Mouse (Mus musculus) MEL (cell line): ENCODE data around the gene Sox5. TPM values are rescaled to one million over a fixed set of nuclear protein-coding genes. Genes with fewer than 3 reads are reported as not detected.

Source experiments
- DNase-seq: peaks from one replicate; pipeline ENCODE4 v3.0.0; 2011; ENCODE audit warnings: low read depth, low spot score
- H3K27ac ChIP-seq: 2 replicates; pipeline ENCODE4 v1.5.1; 2012; ENCODE audit warnings: low read depth, mild to moderate bottlenecking, control low read depth, low read length, moderate library complexity; ENCODE audit not compliant: control insufficient read depth
- H3K27me3 ChIP-seq, 2 experiments: fragments of 150-350 bp in 1 of 2; sonication (generic) in 1 of 2; 2 replicates each; pipeline ENCODE4 v1.6.1; 2012; ENCODE audit warnings: low read length in 2 of 2, mild to moderate bottlenecking in 2 of 2, improper control_type of control experiment in 1 of 2, moderate library complexity in 1 of 2; ENCODE audit not compliant: insufficient read depth in 2 of 2, control insufficient read depth in 1 of 2
- H3K36me3 ChIP-seq, 2 experiments: 2 replicates each; pipeline ENCODE4 v1.6.1; 2012 to 2014; ENCODE audit warnings: low read length in 2 of 2, improper control_type of control experiment in 1 of 2, inconsistent platforms in 1 of 2, mild to moderate bottlenecking in 1 of 2; ENCODE audit not compliant: insufficient read depth in 2 of 2, control insufficient read depth in 1 of 2
- H3K4me1 ChIP-seq, 2 experiments: fragments of 150-350 bp in 1 of 2; sonication (generic) in 1 of 2; 2 replicates each; pipeline ENCODE4 v1.6.1; 2012; ENCODE audit warnings: low read length in 2 of 2, improper control_type of control experiment in 1 of 2, mild to moderate bottlenecking in 1 of 2; ENCODE audit not compliant: insufficient read depth in 2 of 2, control insufficient read depth in 1 of 2
- H3K4me3 ChIP-seq, 2 experiments: fragments of 150-350 bp in 1 of 2; sonication (generic) in 1 of 2; 2 replicates each; pipeline ENCODE4 v1.5.1; 2012; ENCODE audit warnings: low read depth in 2 of 2, low read length in 2 of 2, mild to moderate bottlenecking in 2 of 2, moderate library complexity in 2 of 2, control low read depth in 1 of 2, improper control_type of control experiment in 1 of 2; ENCODE audit not compliant: control insufficient read depth in 1 of 2, insufficient read depth in 1 of 2
- H3K79me2 ChIP-seq: 2 replicates; pipeline ENCODE4 v1.6.1; 2012; ENCODE audit warnings: mild to moderate bottlenecking, low read length, moderate library complexity; ENCODE audit not compliant: control insufficient read depth, poor library complexity, insufficient read depth
- H3K9ac ChIP-seq: 2 replicates; pipeline ENCODE4 v1.6.1; 2012; ENCODE audit warnings: low read depth, mild to moderate bottlenecking, control low read depth, low read length, moderate library complexity; ENCODE audit not compliant: control insufficient read depth, poor library complexity, severe bottlenecking
- H3K9me3 ChIP-seq: fragments of 150-350 bp; sonication (generic); replicated peaks from 2 replicates; pipeline ENCODE4 v1.6.1; 2012; ENCODE audit warnings: mild to moderate bottlenecking, low read length, improper control_type of control experiment, moderate library complexity; ENCODE audit not compliant: insufficient read depth
- CHD2 ChIP-seq: IDR thresholded peaks from 2 replicates; pipeline ENCODE4 v1.6.1; 2011; ENCODE audit warnings: low read length, improper control_type of control experiment
- CTCF ChIP-seq, 3 experiments: IDR thresholded peaks in 2 of 3; conservative IDR thresholded peaks in 1 of 3; 2 replicates each; pipeline ENCODE4 v1.5.1; 2011 to 2012; ENCODE audit warnings: low read length in 3 of 3, low read depth in 2 of 3, mild to moderate bottlenecking in 2 of 3, improper control_type of control experiment in 1 of 3, inconsistent platforms in 1 of 3, mixed read lengths in 1 of 3, moderate library complexity in 1 of 3; ENCODE audit not compliant: control insufficient read depth in 1 of 3, insufficient read depth in 1 of 3, poor library complexity in 1 of 3, severe bottlenecking in 1 of 3
- ELF1 ChIP-seq: IDR thresholded peaks from 2 replicates; pipeline ENCODE4 v1.6.1; 2014; ENCODE audit warnings: low read depth, mild to moderate bottlenecking, inconsistent platforms, low read length, improper control_type of control experiment, moderate library complexity
- EP300 ChIP-seq, 2 experiments: IDR thresholded peaks; 2 replicates each; pipeline ENCODE4 v1.6.1; 2011; ENCODE audit warnings: improper control_type of control experiment in 2 of 2, low read length in 2 of 2, low read depth in 1 of 2, mild to moderate bottlenecking in 1 of 2
- ETS1 ChIP-seq: IDR thresholded peaks from 2 replicates; pipeline ENCODE4 v1.6.1; 2012; ENCODE audit warnings: low read depth, mild to moderate bottlenecking, inconsistent platforms, low read length, improper control_type of control experiment, moderate library complexity
- GABPA ChIP-seq: IDR thresholded peaks from 2 replicates; pipeline ENCODE4 v1.6.1; 2012; ENCODE audit warnings: low read depth, mild to moderate bottlenecking, inconsistent platforms, low read length, improper control_type of control experiment, moderate library complexity
- HCFC1 ChIP-seq: IDR thresholded peaks from 2 replicates; pipeline ENCODE4 v1.6.1; 2012; ENCODE audit warnings: low read depth, mild to moderate bottlenecking, inconsistent platforms, low read length, improper control_type of control experiment, moderate library complexity
- JUND ChIP-seq: IDR thresholded peaks from 2 replicates; pipeline ENCODE4 v1.6.1; 2011; ENCODE audit warnings: low read depth, mild to moderate bottlenecking, improper control_type of control experiment, low read length
- MAFK ChIP-seq: IDR thresholded peaks from 2 replicates; pipeline ENCODE4 v1.6.1; 2011; ENCODE audit warnings: low read depth, mild to moderate bottlenecking, low read length, improper control_type of control experiment, borderline replicate concordance
- MAZ ChIP-seq: IDR thresholded peaks from 2 replicates; pipeline ENCODE4 v1.6.1; 2012; ENCODE audit warnings: low read depth, mild to moderate bottlenecking, inconsistent platforms, low read length, improper control_type of control experiment
- MYC ChIP-seq: IDR thresholded peaks from 2 replicates; pipeline ENCODE4 v1.6.1; 2011; ENCODE audit warnings: low read depth, mild to moderate bottlenecking, low read length, improper control_type of control experiment, moderate library complexity
- NELFE ChIP-seq: IDR thresholded peaks from 2 replicates; pipeline ENCODE4 v1.6.1; 2011; ENCODE audit warnings: low read depth, low read length, improper control_type of control experiment
- POLR2A ChIP-seq, 2 experiments: IDR thresholded peaks; 2 replicates each; pipeline ENCODE4 v1.6.1; 2011 to 2012; ENCODE audit warnings: low read length in 2 of 2, mild to moderate bottlenecking in 2 of 2, control low read depth in 1 of 2, improper control_type of control experiment in 1 of 2, low read depth in 1 of 2, moderate library complexity in 1 of 2; ENCODE audit not compliant: control insufficient read depth in 1 of 2, insufficient read depth in 1 of 2, poor library complexity in 1 of 2
- POLR2AphosphoS2 ChIP-seq: IDR thresholded peaks from 2 replicates; pipeline ENCODE4 v1.6.1; 2011; ENCODE audit warnings: low read length, improper control_type of control experiment
- RAD21 ChIP-seq: IDR thresholded peaks from 2 replicates; pipeline ENCODE4 v1.6.1; 2011; ENCODE audit warnings: mild to moderate bottlenecking, low read depth, low read length, improper control_type of control experiment
- RCOR1 ChIP-seq: IDR thresholded peaks from 2 replicates; pipeline ENCODE4 v1.6.1; 2012; ENCODE audit warnings: low read depth, mild to moderate bottlenecking, inconsistent platforms, low read length, improper control_type of control experiment
- SIN3A ChIP-seq: IDR thresholded peaks from 2 replicates; pipeline ENCODE4 v1.6.1; 2012; ENCODE audit warnings: low read length, improper control_type of control experiment, inconsistent platforms
- TBP ChIP-seq: IDR thresholded peaks from 2 replicates; pipeline ENCODE4 v1.8.0; 2011; ENCODE audit warnings: low read depth, low read length, improper control_type of control experiment
- TCF12 ChIP-seq: IDR thresholded peaks from 2 replicates; pipeline ENCODE4 v1.6.1; 2014; ENCODE audit warnings: low read depth, mild to moderate bottlenecking, inconsistent platforms, low read length, improper control_type of control experiment, moderate library complexity
- USF1 ChIP-seq: IDR thresholded peaks from 2 replicates; pipeline ENCODE4 v1.6.1; 2014; ENCODE audit warnings: low read depth, mild to moderate bottlenecking, inconsistent platforms, low read length, improper control_type of control experiment, moderate library complexity
- USF2 ChIP-seq, 2 experiments: IDR thresholded peaks; 2 replicates each; pipeline ENCODE4 v1.6.1; 2011 to 2012; ENCODE audit warnings: improper control_type of control experiment in 2 of 2, low read length in 2 of 2, borderline replicate concordance in 1 of 2, inconsistent platforms in 1 of 2, low read depth in 1 of 2, mild to moderate bottlenecking in 1 of 2; ENCODE audit not compliant: insufficient read depth in 1 of 2
- ZC3H11A ChIP-seq: IDR thresholded peaks from 2 replicates; pipeline ENCODE4 v1.6.1; 2012; ENCODE audit warnings: low read depth, mild to moderate bottlenecking, inconsistent platforms, low read length, improper control_type of control experiment
- ZKSCAN1 ChIP-seq: IDR thresholded peaks from 2 replicates; pipeline ENCODE4 v1.6.1; 2012; ENCODE audit warnings: low read depth, mild to moderate bottlenecking, inconsistent platforms, low read length, improper control_type of control experiment, moderate library complexity
- ZMIZ1 ChIP-seq: IDR thresholded peaks from 2 replicates; pipeline ENCODE4 v1.6.1; 2012; ENCODE audit warnings: low read depth, mild to moderate bottlenecking, inconsistent platforms, low read length, improper control_type of control experiment, moderate library complexity
- ZNF384 ChIP-seq: IDR thresholded peaks from 2 replicates; pipeline ENCODE4 v1.6.1; 2012; ENCODE audit warnings: low read depth, mild to moderate bottlenecking, inconsistent platforms, low read length, improper control_type of control experiment
- polyA plus RNA-seq, 2 experiments: library from polyadenylated mRNA; stranded (reverse) in 1 of 2; unstranded in 1 of 2; fragments of >175 nt in 1 of 2; fragments of >200 nt in 1 of 2; gene quantifications; 2 replicates each; pipeline versions ENCODE4 v1.2.1 to v1.2.4; 2012; ENCODE audit warnings: low replicate concordance in 2 of 2, low read depth in 1 of 2; ENCODE audit not compliant: insufficient read length in 2 of 2, insufficient read depth in 1 of 2, missing spikeins in 1 of 2
- total RNA-seq: library from RNA; depleted of rRNA; stranded (reverse); fragments of 300-350 nt; gene quantifications from 2 replicates; pipeline ENCODE4 v1.2.3, GENCODE M21; 2012

Sox5 gene
- total and polyA plus RNA-seq, 3 experiments: 0.19 to 3.0 TPM; not detected in 1

DNA sequence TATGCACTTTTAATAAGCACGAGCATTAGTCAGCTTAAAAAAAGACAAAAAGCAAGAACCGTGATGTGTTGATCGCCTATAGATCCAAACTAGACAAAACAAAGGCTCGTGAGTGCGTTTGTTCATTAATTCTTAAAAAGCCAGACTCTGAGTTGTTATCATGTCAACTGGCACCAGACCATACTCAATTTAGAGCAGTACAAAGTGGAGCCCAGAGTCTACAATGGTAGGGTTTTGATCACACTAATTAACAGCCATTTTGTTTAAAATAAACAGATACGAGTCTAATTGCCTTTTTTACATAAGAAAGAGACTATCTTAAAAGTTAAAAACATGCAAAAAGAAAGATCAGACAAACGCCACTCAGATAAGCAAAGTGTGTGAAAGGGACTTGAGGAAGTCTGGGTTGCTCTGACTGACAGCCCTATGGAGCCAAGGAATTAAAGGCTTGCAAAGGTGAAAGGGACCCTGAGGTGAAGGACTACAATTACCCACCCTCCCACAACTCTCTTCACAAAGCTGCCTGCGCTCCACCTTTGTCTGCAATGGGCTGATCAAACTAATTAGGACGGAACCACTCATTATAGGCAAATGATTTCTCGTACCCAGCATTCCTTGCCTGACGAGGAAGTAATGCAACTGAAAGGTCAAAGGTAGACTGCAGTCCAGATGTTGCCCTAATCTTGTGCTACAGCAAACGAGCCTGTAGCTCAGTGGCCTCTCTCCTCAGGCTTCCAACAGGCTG, 100.6 kb downstream of the Sox5 start:
- Histone ChIP-seq H3K27me3 (no peaks in the 10 kb centered on the region), H3K36me3 (no peaks in the 10 kb centered on the region), H3K4me3 (no peak overlapping the region), H3K9me3 (no peaks in the 10 kb centered on the region), H3K79me2 (no peaks in the 10 kb centered on the region), H3K27ac (no peak overlapping the region), H3K4me1 (no peaks in the 10 kb centered on the region), H3K9ac (no peak overlapping the region)
- TF ChIP-seq ETS1: no peak
- no peak for TF ChIP-seq ZKSCAN1
- no peak for TF ChIP-seq CHD2
- TF ChIP-seq RAD21: no peak
- TF ChIP-seq TBP: no peak
- TF ChIP-seq ZNF384: no peak
- TF ChIP-seq MAZ: no peak
- TF ChIP-seq ZMIZ1: no peak
- no peak for TF ChIP-seq SIN3A
- TF ChIP-seq POLR2A (IDR thresholded peaks at IDR 0.05; ENCODE audit: control insufficient read depth in 1 of 2, insufficient read depth in 1 of 2, low read depth in 1 of 2, low read length in 2 of 2, poor library complexity in 1 of 2): no peak
- no peak for TF ChIP-seq CTCF (IDR thresholded peaks at IDR 0.05 in 2 of 3, conservative IDR thresholded peaks at IDR 0.05 in 1 of 3; ENCODE audit: control insufficient read depth in 1 of 3, insufficient read depth in 1 of 3, low read depth in 2 of 3, low read length in 3 of 3, poor library complexity in 1 of 3, severe bottlenecking in 1 of 3)
- TF ChIP-seq JUND: no peak
- no peak for TF ChIP-seq TCF12
- TF ChIP-seq EP300 (IDR thresholded peaks at IDR 0.05; ENCODE audit: low read depth in 1 of 2, low read length in 2 of 2): no peak
- TF ChIP-seq USF1: no peak
- TF ChIP-seq POLR2AphosphoS2: no peak
- no peak for TF ChIP-seq GABPA
- TF ChIP-seq ELF1: no peak
- no peak for TF ChIP-seq NELFE
- TF ChIP-seq USF2 (IDR thresholded peaks at IDR 0.05; ENCODE audit: borderline replicate concordance in 1 of 2, insufficient read depth in 1 of 2, low read depth in 1 of 2, low read length in 2 of 2): no peak
- DNase-seq: no peak

DNA sequence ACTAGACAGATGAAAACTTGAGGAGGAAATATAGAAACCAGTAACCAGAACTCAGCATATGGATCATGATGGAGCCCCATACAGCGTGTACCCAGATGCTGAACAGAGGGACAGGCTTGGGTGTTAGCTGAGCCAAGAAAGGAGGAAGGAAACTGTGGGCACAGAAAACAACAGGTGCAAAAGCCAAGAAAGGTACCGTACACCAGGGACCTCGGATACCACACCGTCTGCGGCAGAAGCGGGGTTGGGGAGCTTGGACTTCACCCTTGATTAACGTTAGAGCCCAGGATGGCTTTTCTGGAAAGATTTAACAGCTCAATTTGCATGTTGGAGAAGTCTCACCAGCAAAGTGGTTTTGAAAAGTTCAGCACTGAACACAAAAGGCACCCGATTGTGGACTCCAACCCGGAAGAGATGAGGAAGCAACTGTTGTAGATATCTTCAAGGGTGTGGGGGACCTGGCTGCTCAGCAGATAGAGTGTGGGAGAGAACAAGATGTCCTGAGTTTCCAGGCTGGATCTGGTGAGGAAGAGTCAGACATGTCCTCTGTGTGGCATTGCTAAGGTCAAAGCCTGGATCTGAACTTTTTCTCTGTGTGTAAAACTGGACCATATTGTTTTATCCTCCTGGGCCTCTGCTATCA, 104.2 kb downstream of the Sox5 start:
- DNase-seq: no peak
- no peak overlapping the region for H3K27ac ChIP-seq
- H3K4me3 ChIP-seq: no peak overlapping the region
- H3K4me1 ChIP-seq: no peaks in the 10 kb centered on the region
- H3K9me3 ChIP-seq: no peaks in the 10 kb centered on the region
- no peaks in the 10 kb centered on the region for H3K36me3 ChIP-seq
- TF ChIP-seq ZC3H11A (no peak), USF2 (IDR thresholded peaks at IDR 0.05; ENCODE audit: borderline replicate concordance in 1 of 2, insufficient read depth in 1 of 2, low read depth in 1 of 2, low read length in 2 of 2) (no peak), EP300 (IDR thresholded peaks at IDR 0.05; ENCODE audit: low read depth in 1 of 2, low read length in 2 of 2) (no peak), HCFC1 (no peak), POLR2A (IDR thresholded peaks at IDR 0.05; ENCODE audit: control insufficient read depth in 1 of 2, insufficient read depth in 1 of 2, low read depth in 1 of 2, low read length in 2 of 2, poor library complexity in 1 of 2) (no peak), RCOR1 (no peak), CTCF (IDR thresholded peaks at IDR 0.05 in 2 of 3, conservative IDR thresholded peaks at IDR 0.05 in 1 of 3; ENCODE audit: control insufficient read depth in 1 of 3, insufficient read depth in 1 of 3, low read depth in 2 of 3, low read length in 3 of 3, poor library complexity in 1 of 3, severe bottlenecking in 1 of 3) (no peak), MYC (no peak), MAFK (no peak), ETS1 (no peak), CHD2 (no peak)
- no peak overlapping the region for H3K9ac ChIP-seq
- H3K79me2 ChIP-seq: no peaks in the 10 kb centered on the region
- H3K27me3 ChIP-seq: no peaks in the 10 kb centered on the region
